Mouse (Mus musculus): Measurements from ENCODE around the gene Lclat1. TPM values are rescaled to one million over a fixed set of nuclear protein-coding genes. Genes with fewer than 3 reads are reported as not detected.

The Lclat1 gene
- polyA plus RNA-seq, 1 experiment from 2014 or later, result 5.6 TPM

DNA sequence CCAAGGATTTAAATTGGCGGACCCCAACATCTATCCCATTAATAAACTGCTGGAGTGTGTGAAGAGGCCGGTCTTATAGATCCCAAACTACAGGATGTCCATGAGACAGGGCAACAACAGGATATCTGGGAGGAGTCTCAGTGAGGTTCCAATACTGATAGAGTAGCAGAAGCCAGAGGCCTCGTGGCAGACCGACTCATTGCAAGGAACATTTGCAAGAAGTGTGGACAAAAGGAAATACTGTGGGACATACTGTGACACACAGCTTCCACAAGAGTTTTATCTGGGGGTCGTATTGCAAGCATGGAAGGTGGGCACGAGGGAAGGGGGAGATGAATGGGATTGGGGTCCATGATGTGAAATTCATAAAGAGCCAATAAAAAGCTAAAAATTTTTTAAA, 86.4 kb downstream of the Lclat1 start:
- Histone ChIP-seq H3K36me3 (ENCODE audit: poor library complexity, severe bottlenecking) (no peaks in the 10 kb centered on the region), H3K27me3 (no peaks in the 10 kb centered on the region), H3K4me3 (no peak overlapping the region), H3K9me3 (replicated peaks) (no peaks in the 10 kb centered on the region), H3K9ac (no peak overlapping the region), H3K27ac (no peak overlapping the region), H3K4me1 (no peaks in the 10 kb centered on the region), H3K4me2 (no peak overlapping the region)
- WGBS, result 89% methylated on average over 6 of the region's 6 CpGs
- no peak for ATAC-seq

DNA sequence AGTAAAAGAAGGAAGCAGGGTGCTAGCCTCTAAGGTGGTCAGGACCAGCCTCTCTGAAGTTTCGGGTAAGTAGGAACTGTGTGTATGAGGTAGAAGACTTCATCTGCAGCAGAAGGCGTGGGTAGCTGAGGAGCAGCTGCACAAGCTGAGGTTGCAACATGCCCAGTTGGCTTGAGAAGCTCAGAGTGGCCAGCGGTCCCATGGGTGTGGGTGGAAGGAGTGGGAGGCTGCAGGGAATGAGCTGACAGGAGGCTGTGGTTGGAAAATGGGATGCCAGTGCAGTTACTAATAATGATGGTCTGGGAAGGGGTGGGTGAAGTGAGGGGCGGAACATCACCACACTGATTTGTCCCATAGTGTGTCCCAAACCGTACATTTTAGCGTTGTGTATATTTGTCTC, 86.8 kb downstream of the Lclat1 start:
- no peaks in the 10 kb centered on the region for H3K4me1 ChIP-seq
- no peaks in the 10 kb centered on the region for H3K9me3 ChIP-seq (replicated peaks)
- H3K36me3 ChIP-seq (ENCODE audit: poor library complexity, severe bottlenecking), result no peaks in the 10 kb centered on the region
- H3K4me2 ChIP-seq, result no peak overlapping the region
- ATAC-seq, result no peak
- 93% methylated on average over 6 of the region's 6 CpGs for WGBS
- H3K4me3 ChIP-seq, result no peak overlapping the region
- H3K27me3 ChIP-seq, result no peaks in the 10 kb centered on the region
- H3K27ac ChIP-seq, result no peak overlapping the region
- H3K9ac ChIP-seq, result no peak overlapping the region

DNA sequence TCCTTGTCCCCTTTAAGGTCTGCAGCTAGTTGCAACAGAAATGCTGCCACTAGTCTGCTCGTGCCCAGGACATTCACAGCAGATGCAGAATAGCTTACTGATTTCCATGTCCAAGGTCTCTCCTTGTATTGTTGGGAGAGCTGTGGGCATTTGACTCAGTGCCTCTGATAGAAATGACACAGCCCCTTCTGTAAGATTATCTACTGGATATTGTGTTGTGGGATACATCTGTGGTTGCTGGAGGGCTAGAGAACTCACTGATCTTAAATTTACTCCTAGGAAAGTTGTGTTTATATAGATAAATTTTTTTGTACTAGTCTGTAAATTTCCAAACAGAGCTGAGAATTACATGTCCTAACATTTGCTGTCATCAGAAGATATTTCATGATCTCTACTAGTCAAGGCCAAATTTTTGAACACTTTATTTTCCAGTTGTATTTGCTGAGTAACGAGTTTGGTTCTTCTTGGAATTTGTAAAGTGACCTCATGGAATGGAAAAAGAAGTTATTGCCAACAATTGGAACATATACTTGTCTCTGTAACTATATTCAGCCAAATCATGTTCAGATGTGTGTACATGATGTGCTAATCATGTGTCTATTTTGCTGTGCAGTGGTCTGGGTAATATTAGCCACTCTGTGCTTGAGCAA, 87.4 kb downstream of the Lclat1 start:
- no peaks in the 10 kb centered on the region for H3K4me1 ChIP-seq

DNA sequence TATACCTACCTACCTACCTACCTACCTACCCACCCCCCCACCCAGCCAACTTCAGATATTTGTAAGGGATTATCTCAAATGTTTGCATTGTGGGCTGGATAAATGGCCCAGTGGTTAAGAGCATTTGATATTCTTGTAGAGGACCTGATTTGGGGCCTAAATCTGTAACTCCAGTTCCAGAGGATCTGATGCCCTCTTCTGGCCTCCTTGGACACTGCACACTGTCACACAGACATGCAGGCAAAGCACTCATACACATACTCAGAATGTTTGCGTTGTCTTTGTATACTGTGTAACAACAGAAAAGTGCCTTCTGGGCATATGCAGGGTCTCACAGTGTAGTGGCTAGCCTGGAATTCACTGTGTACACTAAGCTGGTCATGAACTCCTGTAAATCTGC, 88.4 kb downstream of the Lclat1 start:
- Histone ChIP-seq H3K9ac (no peak overlapping the region), H3K4me2 (no peak overlapping the region), H3K9me3 (replicated peaks) (no peaks in the 10 kb centered on the region), H3K27me3 (no peaks in the 10 kb centered on the region), H3K4me3 (no peak overlapping the region), H3K36me3 (ENCODE audit: poor library complexity, severe bottlenecking) (no peaks in the 10 kb centered on the region), H3K4me1 (no peaks in the 10 kb centered on the region), H3K27ac (no peak overlapping the region)
- no peak for ATAC-seq
- 100% methylated on average over 1 of the region's 1 CpGs for whole genome bisulfite sequencing

More for the DNA sequence above, 87.4 kb downstream of the Lclat1 start:
- ATAC-seq, result no peak
- Histone ChIP-seq H3K27me3 (no peaks in the 10 kb centered on the region), H3K4me2 (no peak overlapping the region), H3K4me3 (no peak overlapping the region), H3K36me3 (ENCODE audit: poor library complexity, severe bottlenecking) (no peaks in the 10 kb centered on the region), H3K9ac (no peak overlapping the region), H3K27ac (no peak overlapping the region), H3K9me3 (replicated peaks) (no peaks in the 10 kb centered on the region)
- WGBS, result 91% methylated on average over 2 of the region's 2 CpGs

DNA sequence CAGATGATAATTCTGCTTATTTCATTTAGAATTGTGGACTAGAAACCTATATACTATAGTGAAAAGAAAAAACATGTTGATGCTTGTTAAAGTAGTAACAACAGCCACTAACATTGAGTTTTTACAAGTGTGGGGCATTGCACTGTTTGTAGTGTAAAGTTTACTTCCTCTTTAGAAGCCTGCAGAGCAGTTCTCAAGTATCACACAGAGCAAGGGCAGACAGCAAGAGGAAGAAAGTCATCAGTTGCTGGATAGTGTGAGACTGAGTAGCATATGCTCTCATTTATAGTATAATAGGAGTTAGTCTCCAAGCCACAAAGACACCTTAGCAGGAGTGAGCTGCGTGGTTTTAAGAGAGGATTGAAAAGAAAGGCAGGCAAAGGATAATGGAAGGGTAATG, 89.9 kb downstream of the Lclat1 start:
- no peaks in the 10 kb centered on the region for H3K36me3 ChIP-seq (ENCODE audit: poor library complexity, severe bottlenecking)
- H3K4me2 ChIP-seq, result no peak overlapping the region
- no peak overlapping the region for H3K27ac ChIP-seq
- no peaks in the 10 kb centered on the region for H3K27me3 ChIP-seq
- ATAC-seq, result no peak
- H3K9me3 ChIP-seq (replicated peaks), result no peaks in the 10 kb centered on the region; the same call in 1 of the 2 replicates
- H3K4me1 ChIP-seq, result no peaks in the 10 kb centered on the region
- 76% methylated on average over 1 of the region's 1 CpGs for WGBS
- no peak overlapping the region for H3K4me3 ChIP-seq
- no peak overlapping the region for H3K9ac ChIP-seq

DNA sequence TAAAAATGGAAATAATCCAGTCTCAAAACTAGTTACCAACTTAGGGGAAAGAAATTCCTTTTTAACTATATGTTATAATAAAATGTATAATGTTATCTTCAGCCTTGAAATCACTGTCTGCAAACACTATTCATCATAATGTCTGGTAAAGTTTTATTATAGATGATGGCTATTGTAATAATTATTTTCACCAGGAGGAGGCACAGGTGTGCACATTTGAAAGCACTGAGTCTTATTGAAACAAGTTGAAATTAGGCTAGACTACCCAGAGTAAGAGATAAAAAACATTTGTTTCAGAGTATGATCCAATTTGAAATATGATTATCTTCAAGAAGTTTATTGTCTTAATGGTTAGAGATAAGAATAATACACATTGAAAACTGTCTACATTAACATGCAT, 91.6 kb downstream of the Lclat1 start:
- H3K9me3 ChIP-seq (replicated peaks), result no peaks in the 10 kb centered on the region; the same call in 1 of the 2 replicates
- no peaks in the 10 kb centered on the region for H3K27me3 ChIP-seq
- H3K4me2 ChIP-seq, result no peak overlapping the region
- no peak overlapping the region for H3K9ac ChIP-seq
- no peak overlapping the region for H3K4me3 ChIP-seq
- no peak for ATAC-seq
- no peaks in the 10 kb centered on the region for H3K36me3 ChIP-seq (ENCODE audit: poor library complexity, severe bottlenecking)
- no peaks in the 10 kb centered on the region for H3K4me1 ChIP-seq
- no peak overlapping the region for H3K27ac ChIP-seq

DNA sequence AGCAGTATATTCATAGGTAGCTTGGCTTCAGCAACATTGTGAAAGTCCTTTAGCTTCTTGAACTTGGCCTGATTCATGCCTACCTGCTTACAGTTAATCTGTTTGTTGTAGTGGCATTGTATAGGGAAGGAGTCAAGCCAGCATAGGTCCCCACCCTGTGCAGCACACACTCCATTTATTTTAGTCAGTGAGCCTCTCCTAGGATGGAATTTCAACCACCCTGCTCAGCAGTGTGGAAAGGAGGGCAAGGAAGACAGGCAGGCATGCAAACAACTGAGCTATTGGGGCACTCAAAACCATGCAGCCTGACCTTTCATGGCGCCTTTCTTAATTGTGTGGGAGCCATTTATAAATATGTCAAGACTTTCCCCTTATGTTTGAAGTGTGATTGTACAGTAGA, 92.6 kb downstream of the Lclat1 start:
- Histone ChIP-seq H3K9ac (no peak overlapping the region), H3K4me2 (no peak overlapping the region), H3K36me3 (ENCODE audit: poor library complexity, severe bottlenecking) (no peaks in the 10 kb centered on the region), H3K9me3 (replicated peaks) (no peaks in the 10 kb centered on the region; the same call in 1 of the 2 replicates), H3K4me3 (no peak overlapping the region), H3K27ac (no peak overlapping the region), H3K4me1 (no peaks in the 10 kb centered on the region), H3K27me3 (no peaks in the 10 kb centered on the region)
- no peak for ATAC-seq
- 71% methylated on average over 1 of the region's 1 CpGs for WGBS

DNA sequence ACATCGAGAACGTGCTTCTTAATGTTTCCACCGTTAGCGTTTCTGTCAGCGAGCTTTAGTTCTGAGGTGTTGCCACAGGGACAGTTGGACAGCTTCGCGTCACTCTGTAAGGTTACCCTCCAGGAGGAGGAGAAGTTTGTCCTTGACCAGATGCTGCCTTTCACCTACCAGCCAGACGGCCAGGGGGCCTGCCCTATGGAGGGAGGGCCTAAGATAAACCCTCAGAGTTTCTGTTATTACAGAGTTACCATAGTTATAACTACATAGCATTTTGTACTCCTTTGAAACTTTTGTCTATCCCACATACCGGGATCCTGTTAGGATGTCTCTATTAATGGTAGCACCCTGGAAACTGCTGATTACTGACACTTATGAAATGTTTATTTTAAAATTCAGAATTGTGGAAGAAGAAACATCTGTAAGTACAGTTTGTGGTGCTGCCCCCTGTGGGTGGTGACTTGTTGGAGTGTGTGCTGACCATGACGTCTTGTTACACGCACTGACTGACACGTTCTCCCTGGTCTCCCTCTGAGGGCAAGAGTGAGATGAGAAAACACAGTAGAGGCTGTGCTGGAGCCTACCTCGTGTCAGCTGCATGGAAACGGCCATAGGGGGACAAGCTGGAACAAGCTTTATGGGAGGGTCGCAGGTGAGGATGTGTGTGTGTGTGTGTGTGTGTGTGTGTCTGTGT, 96.0 kb downstream of the Lclat1 start:
- Histone ChIP-seq H3K27ac (no peak overlapping the region), H3K27me3 (no peaks in the 10 kb centered on the region), H3K4me3 (no peak overlapping the region), H3K4me2 (no peak overlapping the region), H3K4me1 (no peaks in the 10 kb centered on the region), H3K36me3 (ENCODE audit: poor library complexity, severe bottlenecking) (no peaks in the 10 kb centered on the region), H3K9me3 (replicated peaks) (no peaks in the 10 kb centered on the region; the same call in 1 of the 2 replicates), H3K9ac (no peak overlapping the region)
- 92% methylated on average over 15 of the region's 15 CpGs for whole genome bisulfite sequencing
- no peak for ATAC-seq

DNA sequence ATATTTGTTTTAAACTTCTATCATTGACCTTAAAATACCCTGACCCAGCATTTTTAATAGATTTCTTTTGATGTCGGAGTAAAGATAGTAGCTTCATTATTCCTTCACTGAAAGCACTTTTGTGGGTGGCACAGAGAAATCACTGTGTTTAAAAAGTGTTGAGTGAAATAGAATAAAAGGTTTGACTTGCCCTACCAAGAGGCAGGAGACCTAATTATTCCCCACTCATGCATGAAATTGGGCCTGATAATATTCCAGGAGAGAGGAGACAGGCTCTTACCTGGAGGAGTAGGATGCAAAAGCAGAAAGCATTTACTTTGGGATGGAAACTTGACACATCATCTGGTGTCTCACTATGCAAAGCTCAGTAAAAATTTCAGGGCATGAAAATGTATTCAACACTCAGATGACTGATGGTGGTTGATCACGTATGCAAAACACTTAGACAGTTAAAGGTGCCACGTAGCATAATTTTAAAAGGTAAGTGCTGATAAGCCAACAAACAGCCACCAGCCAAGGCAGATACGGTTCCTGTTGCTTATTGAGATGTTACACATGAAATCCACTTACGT, 103.3 kb downstream of the Lclat1 start:
- Histone ChIP-seq H3K27ac (no peak overlapping the region), H3K9ac (no peak overlapping the region), H3K4me1 (no peaks in the 10 kb centered on the region), H3K4me2 (no peak overlapping the region), H3K36me3 (ENCODE audit: poor library complexity, severe bottlenecking) (no peaks in the 10 kb centered on the region), H3K4me3 (no peak overlapping the region), H3K9me3 (replicated peaks) (no peaks in the 10 kb centered on the region), H3K27me3 (no peaks in the 10 kb centered on the region)
- 77% methylated on average over 5 of the region's 5 CpGs for WGBS
- ATAC-seq, result no peak

DNA sequence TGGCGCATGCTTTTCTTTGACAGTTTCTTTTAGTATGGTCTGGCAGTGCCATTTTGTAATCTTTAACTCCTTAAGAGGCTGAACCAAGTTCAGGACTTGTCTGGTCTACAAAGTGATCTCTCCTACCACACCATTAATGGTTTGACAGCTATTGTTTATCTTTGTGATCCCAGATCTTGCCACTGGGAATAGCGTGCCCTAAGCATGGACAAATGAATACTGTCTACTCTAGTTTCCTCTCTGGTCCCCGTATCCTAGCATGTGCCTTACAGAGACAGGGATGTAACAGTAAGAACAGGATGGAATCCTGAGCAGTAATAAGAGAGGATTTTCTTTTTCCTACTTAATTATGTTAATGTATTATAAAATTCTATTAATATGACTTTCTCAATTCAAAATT, 105.0 kb downstream of the Lclat1 start:
- no peaks in the 10 kb centered on the region for H3K9me3 ChIP-seq (replicated peaks)
- no peak overlapping the region for H3K4me3 ChIP-seq
- H3K27me3 ChIP-seq, result no peaks in the 10 kb centered on the region
- no peaks in the 10 kb centered on the region for H3K4me1 ChIP-seq
- H3K27ac ChIP-seq, result no peak overlapping the region
- ATAC-seq, result no peak
- H3K9ac ChIP-seq, result no peak overlapping the region
- WGBS, result 82% methylated on average over 3 of the region's 3 CpGs
- no peaks in the 10 kb centered on the region for H3K36me3 ChIP-seq (ENCODE audit: poor library complexity, severe bottlenecking)
- no peak overlapping the region for H3K4me2 ChIP-seq

DNA sequence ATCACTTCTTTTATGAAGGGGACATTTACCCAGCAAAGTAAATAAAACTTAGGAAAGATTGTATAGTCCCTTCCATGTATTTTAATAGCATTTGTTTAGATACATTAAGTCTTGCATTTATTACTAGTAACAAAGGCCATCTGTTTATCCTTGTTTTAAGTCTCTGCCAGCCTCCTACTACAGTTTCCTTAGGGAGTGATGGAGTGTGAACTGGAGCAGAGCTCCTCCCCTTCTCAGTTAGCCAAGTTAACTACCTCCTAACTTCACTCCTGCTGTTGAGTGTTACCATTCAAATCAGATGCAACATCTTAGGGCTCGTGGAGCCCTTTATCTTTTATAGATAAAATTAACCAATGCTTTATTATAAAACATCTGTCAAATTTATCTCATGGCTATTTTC, 105.4 kb downstream of the Lclat1 start:
- no peak overlapping the region for H3K27ac ChIP-seq
- no peaks in the 10 kb centered on the region for H3K36me3 ChIP-seq (ENCODE audit: poor library complexity, severe bottlenecking)
- H3K4me2 ChIP-seq, result no peak overlapping the region
- H3K9me3 ChIP-seq (replicated peaks), result no peaks in the 10 kb centered on the region
- no peak overlapping the region for H3K4me3 ChIP-seq
- no peak for ATAC-seq
- WGBS, result 77% methylated on average over 1 of the region's 1 CpGs
- H3K9ac ChIP-seq, result no peak overlapping the region
- H3K4me1 ChIP-seq, result no peaks in the 10 kb centered on the region
- H3K27me3 ChIP-seq, result no peaks in the 10 kb centered on the region

DNA sequence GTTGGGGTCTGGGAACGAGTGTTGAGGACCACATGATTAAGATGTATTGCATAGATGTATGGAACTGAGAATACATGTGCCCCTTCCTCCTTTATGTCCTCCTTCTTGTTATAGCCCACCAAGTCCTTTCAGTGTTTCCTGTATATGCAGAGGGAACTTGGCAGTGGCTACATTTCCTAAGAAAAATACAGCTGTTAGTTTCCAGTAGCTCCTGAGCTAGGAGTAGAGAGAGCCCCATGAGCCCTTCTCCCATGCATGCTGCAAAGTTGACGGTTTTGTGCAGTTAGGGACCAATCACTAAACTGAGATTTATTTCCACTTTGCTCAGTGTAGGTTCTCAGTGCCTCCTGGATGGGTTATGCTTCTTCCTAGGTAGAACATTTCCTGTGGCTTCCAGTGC, 105.9 kb downstream of the Lclat1 start:
- H3K36me3 ChIP-seq (ENCODE audit: poor library complexity, severe bottlenecking), result no peaks in the 10 kb centered on the region
- H3K4me3 ChIP-seq, result no peak overlapping the region
- H3K27ac ChIP-seq, result no peak overlapping the region
- H3K9ac ChIP-seq, result no peak overlapping the region
- ATAC-seq, result no peak
- H3K4me2 ChIP-seq, result no peak overlapping the region
- H3K9me3 ChIP-seq (replicated peaks), result no peaks in the 10 kb centered on the region
- H3K4me1 ChIP-seq, result no peaks in the 10 kb centered on the region
- WGBS, result 86% methylated on average over 2 of the region's 2 CpGs
- no peaks in the 10 kb centered on the region for H3K27me3 ChIP-seq

Measured in forebrain, embryonic 13.5 days (tissue).